Mouse (Mus musculus) C2C12 (cell line): ENCODE data around the gene Akap2. TPM values are rescaled to one million over a fixed set of nuclear protein-coding genes. Genes with fewer than 3 reads are reported as not detected.

Experiments
- H3K27me3 ChIP-seq: one replicate; pipeline ENCODE4 v1.6.1; 2011; ENCODE audit not compliant: control insufficient read depth, insufficient read depth, insufficient read length
- H3K36me3 ChIP-seq: one replicate; pipeline ENCODE4 v1.6.1; 2011; ENCODE audit not compliant: control insufficient read depth, insufficient read depth
- H3K4me3 ChIP-seq: one replicate; pipeline ENCODE4 v1.5.1; 2011; ENCODE audit warnings: mild to moderate bottlenecking, control low read depth; ENCODE audit not compliant: poor library complexity, insufficient read depth, severe bottlenecking
- H3K79me2 ChIP-seq: one replicate; pipeline ENCODE4 v1.6.1; 2011; ENCODE audit not compliant: control insufficient read depth, insufficient read depth
- H3K79me3 ChIP-seq: one replicate; pipeline ENCODE4 v1.6.1; 2011; ENCODE audit warnings: low read depth, control low read depth
- H3ac ChIP-seq: one replicate; pipeline ENCODE3; 2011; ENCODE audit warnings: low read depth; ENCODE audit not compliant: control insufficient read depth, insufficient read length
- CEBPB ChIP-seq: IDR thresholded peaks from one replicate; pipeline ENCODE4 v1.6.1; 2011; ENCODE audit warnings: low read depth, mild to moderate bottlenecking, control low read depth, moderate library complexity
- CTCF ChIP-seq: IDR thresholded peaks from one replicate; pipeline ENCODE4 v1.5.1; 2011; ENCODE audit not compliant: control insufficient read depth, insufficient read depth, insufficient read length
- FOSL1 ChIP-seq: IDR thresholded peaks from one replicate; pipeline ENCODE4 v1.8.0; 2011; ENCODE audit warnings: mild to moderate bottlenecking, low read length; ENCODE audit not compliant: poor library complexity, insufficient read depth, severe bottlenecking
- MAX ChIP-seq: IDR thresholded peaks from one replicate; pipeline ENCODE4 v1.6.1; 2011; ENCODE audit warnings: mild to moderate bottlenecking, control low read depth
- MYOD1 ChIP-seq: IDR thresholded peaks from one replicate; pipeline ENCODE4 v1.6.1; 2011; ENCODE audit warnings: low read depth; ENCODE audit not compliant: control insufficient read depth, insufficient read length
- MYOG ChIP-seq: IDR thresholded peaks from one replicate; pipeline ENCODE4 v1.6.1; 2011; ENCODE audit not compliant: control insufficient read depth, insufficient read length; ENCODE audit errors: extremely low read depth
- USF1 ChIP-seq: IDR thresholded peaks from one replicate; pipeline ENCODE4 v1.6.1; 2011; ENCODE audit warnings: low read depth, mild to moderate bottlenecking, control low read depth, moderate library complexity
- polyA plus RNA-seq: library from polyadenylated mRNA; unstranded; fragments of >200 nt; fragmentation: generic; extraction: Trizol; gene quantifications from one replicate; pipeline ENCODE4 v1.2.1, GENCODE M21; 2012; ENCODE audit warnings: missing spikeins

Akap2 gene
- polyA plus RNA-seq, 1 experiment, result 37.0 TPM

GRCm38 (mm10) chr4:57919494-57920423, 202.3 kb downstream of the Akap2 start:
- H3ac ChIP-seq, result no peak overlapping the region
- no peaks in the 10 kb centered on the region for H3K79me2 ChIP-seq
- H3K36me3 ChIP-seq, result no peaks in the 10 kb centered on the region
- TF ChIP-seq MYOG, result no peak
- no peak for TF ChIP-seq MAX
- TF ChIP-seq FOSL1, result no peak
- TF ChIP-seq CEBPB, result no peak
- TF ChIP-seq CTCF, result no peak
- TF ChIP-seq USF1, result no peak
- TF ChIP-seq MYOD1, result no peak
- no peaks in the 10 kb centered on the region for H3K79me3 ChIP-seq
- H3K4me3 ChIP-seq, result no peak overlapping the region
- H3K27me3 ChIP-seq, result no peaks in the 10 kb centered on the region

GRCm38 (mm10) chr4:57920522-57920921, 203.1 kb downstream of the Akap2 start:
- no peak overlapping the region for H3K4me3 ChIP-seq
- no peaks in the 10 kb centered on the region for H3K79me2 ChIP-seq
- no peaks in the 10 kb centered on the region for H3K36me3 ChIP-seq
- no peaks in the 10 kb centered on the region for H3K27me3 ChIP-seq
- no peak overlapping the region for H3ac ChIP-seq
- TF ChIP-seq USF1, result no peak
- no peak for TF ChIP-seq MAX
- TF ChIP-seq CTCF, result no peak
- TF ChIP-seq CEBPB, result no peak
- TF ChIP-seq FOSL1, result no peak
- no peak for TF ChIP-seq MYOG
- no peak for TF ChIP-seq MYOD1
- H3K79me3 ChIP-seq, result no peaks in the 10 kb centered on the region

GRCm38 (mm10) chr4:57922171-57922570, 204.7 kb downstream of the Akap2 start:
- H3K4me3 ChIP-seq, result no peak overlapping the region
- no peaks in the 10 kb centered on the region for H3K36me3 ChIP-seq
- no peaks in the 10 kb centered on the region for H3K27me3 ChIP-seq
- H3K79me3 ChIP-seq, result no peaks in the 10 kb centered on the region
- H3K79me2 ChIP-seq, result no peaks in the 10 kb centered on the region
- no peak overlapping the region for H3ac ChIP-seq
- no peak for TF ChIP-seq CEBPB
- TF ChIP-seq CTCF, result no peak
- TF ChIP-seq MYOG, result no peak
- TF ChIP-seq FOSL1, result no peak
- no peak for TF ChIP-seq MYOD1
- no peak for TF ChIP-seq MAX
- no peak for TF ChIP-seq USF1

- TF ChIP-seq MAX (no peak), CTCF (no peak), CEBPB (no peak), MYOG (no peak), MYOD1 (no peak), USF1 (no peak), FOSL1 (no peak)
- H3ac ChIP-seq, result no peak overlapping the region
- no peak overlapping the region for H3K4me3 ChIP-seq
- no peaks in the 10 kb centered on the region for H3K79me2 ChIP-seq
- no peaks in the 10 kb centered on the region for H3K36me3 ChIP-seq
- H3K79me3 ChIP-seq, result no peaks in the 10 kb centered on the region
- no peaks in the 10 kb centered on the region for H3K27me3 ChIP-seq
Observed at GRCm38 (mm10) chr4:57924556-57925071, 207.2 kb downstream of the Akap2 start.

- no peaks in the 10 kb centered on the region for H3K36me3 ChIP-seq
- H3ac ChIP-seq, result no peak overlapping the region
- H3K79me3 ChIP-seq, result no peaks in the 10 kb centered on the region
- H3K79me2 ChIP-seq, result no peaks in the 10 kb centered on the region
- H3K4me3 ChIP-seq, result no peak overlapping the region
- no peaks in the 10 kb centered on the region for H3K27me3 ChIP-seq
- no peak for TF ChIP-seq MYOG
- no peak for TF ChIP-seq MAX
- TF ChIP-seq CEBPB, result no peak
- no peak for TF ChIP-seq USF1
- no peak for TF ChIP-seq FOSL1
- no peak for TF ChIP-seq CTCF
Observed at GRCm38 (mm10) chr4:57927464-57928205, 210.2 kb downstream of the Akap2 start.
